In genomic region chr3:97879222-97879621, GRCm38 (mm10) we compare ENCODE assay signal across 10 mouse cellular contexts. TPM values are rescaled to one million over a fixed set of nuclear protein-coding genes. Genes with fewer than 3 reads are reported as not detected.
DNase-seq lines count a peak whose midpoint lies in the region; ATAC-seq and TF ChIP-seq lines count a peak whose summit lies in the region.
"Had no signal": no experiment of that assay in that cellular context is flagged by ENCODE, and none has a peak within 500 bp of the region (broad histone marks: within the 10 kb centered on the region; RNA-seq: fewer than 3 reads in every experiment).

No protein-coding gene starts in this region.

- 21% methylated on average over 5 of the region's 5 CpGs for WGBS in midbrain, embryonic 11.5 days
- 19% methylated on average over 5 of the region's 5 CpGs for whole genome bisulfite sequencing in midbrain, embryonic 15.5 days
- 13% methylated on average over 5 of the region's 5 CpGs for WGBS in forebrain, postnatal 0 days
- WGBS in kidney, postnatal 0 days: 17% methylated on average over 5 of the region's 5 CpGs
- WGBS in liver, postnatal 0 days (ENCODE audit: insufficient replicate concordance): 9% methylated on average over 5 of the region's 5 CpGs

- no peaks in the 10 kb centered on the region for H3K4me1 ChIP-seq in midbrain, embryonic 11.5 days (ENCODE audit: control insufficient read depth, insufficient read depth, low read length)
- H3K4me1 ChIP-seq in midbrain, embryonic 15.5 days: no peaks in the 10 kb centered on the region
- peaks cover 5% of the 10 kb centered on the region; the same call in 1 of the 2 replicates for H3K4me1 ChIP-seq in bone marrow macrophage, adult 2 months (ENCODE audit: control insufficient read depth, insufficient read depth, low read length)
- no peaks in the 10 kb centered on the region for H3K4me1 ChIP-seq in forebrain, postnatal 0 days (ENCODE audit: insufficient read depth)
- no peaks in the 10 kb centered on the region for H3K4me1 ChIP-seq in kidney, postnatal 0 days (replicated peaks; ENCODE audit: insufficient read depth, low read length)
- H3K4me1 ChIP-seq in liver, postnatal 0 days (ENCODE audit: insufficient read depth): no peaks in the 10 kb centered on the region

- H3K27ac ChIP-seq in midbrain, embryonic 11.5 days (ENCODE audit: low read depth, low read length): no peak overlapping the region
- no peak overlapping the region for H3K27ac ChIP-seq in midbrain, embryonic 15.5 days
- no peak overlapping the region for H3K27ac ChIP-seq in bone marrow macrophage, adult 2 months (ENCODE audit: insufficient read depth, low read depth, low read length)
- no peak overlapping the region for H3K27ac ChIP-seq in forebrain, postnatal 0 days (ENCODE audit: low read depth, low read length)
- H3K27ac ChIP-seq in kidney, postnatal 0 days: no peak overlapping the region
- no peak overlapping the region for H3K27ac ChIP-seq in liver, postnatal 0 days (ENCODE audit: low read depth)
- H3K27ac ChIP-seq: neural tube, embryonic 12.5 days had no signal

- no peak overlapping the region for H3K9ac ChIP-seq in midbrain, embryonic 11.5 days (ENCODE audit: low read length)
- no peak overlapping the region for H3K9ac ChIP-seq in midbrain, embryonic 15.5 days
- no peak overlapping the region for H3K9ac ChIP-seq in forebrain, postnatal 0 days
- no peak overlapping the region for H3K9ac ChIP-seq in kidney, postnatal 0 days (ENCODE audit: low read depth, low read length)
- H3K9ac ChIP-seq in liver, postnatal 0 days (replicated peaks): no peak overlapping the region
- H3K9ac ChIP-seq: neural tube, embryonic 12.5 days had no signal

- H3K9me3 ChIP-seq in midbrain, embryonic 11.5 days (ENCODE audit: control insufficient read depth, low read length): no peaks in the 10 kb centered on the region
- no peaks in the 10 kb centered on the region for H3K9me3 ChIP-seq in midbrain, embryonic 15.5 days
- H3K9me3 ChIP-seq in forebrain, postnatal 0 days (ENCODE audit: low read length): no peaks in the 10 kb centered on the region
- H3K9me3 ChIP-seq in kidney, postnatal 0 days (replicated peaks; ENCODE audit: low read length): no peaks in the 10 kb centered on the region
- H3K9me3 ChIP-seq in liver, postnatal 0 days (ENCODE audit: low read length): no peaks in the 10 kb centered on the region
- H3K9me3 ChIP-seq: neural tube, embryonic 12.5 days had no signal

- H3K4me2 ChIP-seq in midbrain, embryonic 11.5 days: no peak overlapping the region
- H3K4me2 ChIP-seq in midbrain, embryonic 15.5 days: no peak overlapping the region
- H3K4me2 ChIP-seq in forebrain, postnatal 0 days (ENCODE audit: low read depth): no peak overlapping the region
- no peak overlapping the region for H3K4me2 ChIP-seq in kidney, postnatal 0 days (ENCODE audit: low read length)
- no peak overlapping the region for H3K4me2 ChIP-seq in liver, postnatal 0 days (ENCODE audit: low read depth, low read length)
- H3K4me2 ChIP-seq: neural tube, embryonic 12.5 days had no signal

- no peak overlapping the region for H3K4me3 ChIP-seq in midbrain, embryonic 11.5 days (ENCODE audit: low read depth, low read length)
- H3K4me3 ChIP-seq in midbrain, embryonic 15.5 days: no peak overlapping the region
- H3K4me3 ChIP-seq in bone marrow macrophage, adult 2 months (ENCODE audit: insufficient read depth, low read length): no peak overlapping the region
- H3K4me3 ChIP-seq in forebrain, postnatal 0 days (ENCODE audit: low read depth, low read length): no peak overlapping the region
- H3K4me3 ChIP-seq in kidney, postnatal 0 days (replicated peaks; ENCODE audit: low read depth, low read length): no peak overlapping the region
- no peak overlapping the region for H3K4me3 ChIP-seq in liver, postnatal 0 days (ENCODE audit: low read depth, low read length)
- H3K4me3 ChIP-seq: erythroblast, embryonic 14.5 days; neural tube, embryonic 12.5 days had no signal

- DNase-seq in midbrain, embryonic 11.5 days (ENCODE audit: low spot score, missing footprints): peak; percentile 98
- DNase-seq in forebrain, postnatal 0 days: peak; percentile 83
- peak; percentile 88 for DNase-seq in kidney, postnatal 0 days (ENCODE audit: low spot score)
- DNase-seq in liver, postnatal 0 days: peak; percentile 82
- peak; percentile 48 for DNase-seq in retina, postnatal 7 days (ENCODE audit: low read depth, low spot score)
- DNase-seq in urinary bladder, adult 18-20 months (ENCODE audit: low spot score in 2 of 2): peak; percentile 53 to 67

- TF ChIP-seq CTCF in bone marrow macrophage, adult 2 months (IDR thresholded peaks at IDR 0.05; ENCODE audit: low read depth, low read length): peak; percentile 66; the same call in 1 of the 2 replicates
- peak; percentile 84 for TF ChIP-seq CTCF in forebrain, postnatal 0 days (IDR thresholded peaks at IDR 0.05; ENCODE audit: low read depth)
- TF ChIP-seq CTCF in kidney, postnatal 0 days (IDR thresholded peaks at IDR 0.05; ENCODE audit: low read depth): peak; percentile 97
- peak; percentile 87 for TF ChIP-seq CTCF in liver, postnatal 0 days (IDR thresholded peaks at IDR 0.05; ENCODE audit: low read depth)

- TF ChIP-seq EP300 in liver, postnatal 0 days (IDR thresholded peaks at IDR 0.05; ENCODE audit: low read depth): no peak

- no peaks in the 10 kb centered on the region for H3K36me3 ChIP-seq in midbrain, embryonic 11.5 days (ENCODE audit: control insufficient read depth, insufficient read depth, low read length)
- no peaks in the 10 kb centered on the region for H3K36me3 ChIP-seq in midbrain, embryonic 15.5 days (replicated peaks)
- H3K36me3 ChIP-seq in forebrain, postnatal 0 days (ENCODE audit: insufficient read depth): no peaks in the 10 kb centered on the region
- no peaks in the 10 kb centered on the region for H3K36me3 ChIP-seq in kidney, postnatal 0 days (ENCODE audit: insufficient read depth, low read length)
- H3K36me3 ChIP-seq in liver, postnatal 0 days (replicated peaks; ENCODE audit: insufficient read depth, low read length): no peaks in the 10 kb centered on the region
- H3K36me3 ChIP-seq: neural tube, embryonic 12.5 days had no signal

- 0 out of 2 replicates have a peak, but pooled peaks have one; percentile 14 for ATAC-seq in midbrain, embryonic 11.5 days (ENCODE audit: low FRiP score)
- no peak for ATAC-seq in midbrain, embryonic 15.5 days (replicated peaks)
- peak; percentile 53; the same call in 1 of the 2 replicates for ATAC-seq in forebrain, postnatal 0 days
- ATAC-seq in kidney, postnatal 0 days (replicated peaks; ENCODE audit: low FRiP score, low read depth): no peak; the same call in 1 of the 2 replicates
- ATAC-seq in liver, postnatal 0 days: peak; percentile 21; the same call in 1 of the 2 replicates

- TF ChIP-seq POLR2A in bone marrow macrophage, adult 2 months (IDR thresholded peaks at IDR 0.05; ENCODE audit: borderline replicate concordance, low read depth, low read length): no peak

- H3K27me3 ChIP-seq in midbrain, embryonic 11.5 days (ENCODE audit: control insufficient read depth, insufficient read depth, low read length): no peaks in the 10 kb centered on the region
- no peaks in the 10 kb centered on the region for H3K27me3 ChIP-seq in midbrain, embryonic 15.5 days (replicated peaks)
- H3K27me3 ChIP-seq in forebrain, postnatal 0 days (ENCODE audit: insufficient read depth, low read length): no peaks in the 10 kb centered on the region
- no peaks in the 10 kb centered on the region for H3K27me3 ChIP-seq in kidney, postnatal 0 days (ENCODE audit: insufficient read depth, low read length)
- H3K27me3 ChIP-seq in liver, postnatal 0 days (ENCODE audit: insufficient read depth, low read length): no peaks in the 10 kb centered on the region
- H3K27me3 ChIP-seq: neural tube, embryonic 12.5 days had no signal

RNA-seq across cellular contexts. Expression of gene Pde4dip, which starts 9.3 kb away (rescaled TPM):
- 27.6 and 29.1 TPM in 2 replicates for polyA plus RNA-seq in midbrain, embryonic 11.5 days (2014; fragmentation: Nextera tagmentation; extraction: Ambion mirVana)
- polyA plus RNA-seq in midbrain, embryonic 15.5 days (2015; fragmentation: Nextera tagmentation; extraction: Ambion mirVana): 69.7 and 75.7 TPM in 2 replicates
- 14.8 and 16.6 TPM in 2 replicates for polyA plus RNA-seq in bone marrow macrophage, adult 2 months (2012; ENCODE audit: insufficient read depth, insufficient read length, missing spikeins)
- 92.8 and 118 TPM in 2 replicates for total RNA-seq in forebrain, postnatal 0 days (2014; rRNA removed)
- 40.6 and 53.1 TPM in 2 replicates for polyA plus RNA-seq in forebrain, postnatal 0 days (2015; fragmentation: Nextera tagmentation; extraction: Ambion mirVana)
- 17.6 and 18.0 TPM in 2 replicates for polyA plus RNA-seq in kidney, postnatal 0 days (2015; fragmentation: Nextera tagmentation; extraction: Ambion mirVana)
- polyA plus RNA-seq in liver, postnatal 0 days (2015; fragmentation: Nextera tagmentation; extraction: Ambion mirVana): 8.1 and 8.5 TPM in 2 replicates

RNA-seq across cellular contexts. Expression of gene Sec22b, which starts 21.8 kb away (rescaled TPM):
- polyA plus RNA-seq in midbrain, embryonic 11.5 days (2014; fragmentation: Nextera tagmentation; extraction: Ambion mirVana): 122 and 127 TPM in 2 replicates
- 89.3 and 93.7 TPM in 2 replicates for polyA plus RNA-seq in midbrain, embryonic 15.5 days (2015; fragmentation: Nextera tagmentation; extraction: Ambion mirVana)
- 69.9 and 70.9 TPM in 2 replicates for polyA plus RNA-seq in bone marrow macrophage, adult 2 months (2012; ENCODE audit: insufficient read depth, insufficient read length, missing spikeins)
- total RNA-seq in forebrain, postnatal 0 days (2014; rRNA removed): 71.3 and 73.9 TPM in 2 replicates
- polyA plus RNA-seq in forebrain, postnatal 0 days (2015; fragmentation: Nextera tagmentation; extraction: Ambion mirVana): 83.4 and 91.4 TPM in 2 replicates
- polyA plus RNA-seq in kidney, postnatal 0 days (2015; fragmentation: Nextera tagmentation; extraction: Ambion mirVana): 97.7 and 102 TPM in 2 replicates
- 40.0 and 42.3 TPM in 2 replicates for polyA plus RNA-seq in liver, postnatal 0 days (2015; fragmentation: Nextera tagmentation; extraction: Ambion mirVana)

Comparison
In these comparisons a context has a peak if more than half of its experiments do, and no peak if none do; other contexts are left out.
1. ATAC-seq: peak in midbrain, embryonic 11.5 days (single experiment), forebrain, postnatal 0 days (single experiment) and liver, postnatal 0 days (single experiment); none in midbrain, embryonic 15.5 days (single experiment) and kidney, postnatal 0 days (single experiment).
2. DNase-seq: peak in every context shown above with its lines; median percentile 98 in midbrain, embryonic 11.5 days; 88 in kidney, postnatal 0 days; 83 in forebrain, postnatal 0 days; 82 in liver, postnatal 0 days; 60 in urinary bladder, adult 18-20 months; 48 in retina, postnatal 7 days.
3. Peak in every context shown above with its lines, with median percentiles within 50 percentile points of each other: CTCF ChIP-seq.